Mouse (Mus musculus): ENCODE measurements around the gene Abcc6.

Gene Abcc6

GRCm38 (mm10) chr7:45929688-45930087, 100.4 kb downstream of the Abcc6 start:
- no peak for DNase-seq (ENCODE audit: low spot score)

GRCm38 (mm10) chr7:45928626-45929295, 101.3 kb downstream of the Abcc6 start:
- DNase-seq (ENCODE audit: low spot score) = no peak

GRCm38 (mm10) chr7:45924429-45924816, 105.7 kb downstream of the Abcc6 start:
- no peak for DNase-seq (ENCODE audit: low spot score)

GRCm38 (mm10) chr7:45923762-45924428, 106.2 kb downstream of the Abcc6 start, which contains the start of gene Ccdc114:
TSS of gene Ccdc114 (plus strand) at chr7:45924072.
- DNase-seq (ENCODE audit: low spot score) = peak; percentile 85

- DNase-seq (ENCODE audit: low spot score) = peak; percentile 93
Observed at GRCm38 (mm10) chr7:45922928-45923761, 107.0 kb downstream of the Abcc6 start.

- no peak for DNase-seq (ENCODE audit: low spot score)
Observed at GRCm38 (mm10) chr7:45921950-45922600, 108.0 kb downstream of the Abcc6 start.

GRCm38 (mm10) chr7:45921242-45921621, 108.9 kb downstream of the Abcc6 start, which contains the start of gene Emp3:
TSS of gene Emp3 (minus strand) at chr7:45921404.
- DNase-seq (ENCODE audit: low spot score) = no peak

GRCm38 (mm10) chr7:45920583-45921241, 109.4 kb downstream of the Abcc6 start:
- DNase-seq (ENCODE audit: low spot score) = no peak

GRCm38 (mm10) chr7:45919761-45920160, 110.3 kb downstream of the Abcc6 start:
- no peak for DNase-seq (ENCODE audit: low spot score)

- no peak for DNase-seq (ENCODE audit: low spot score)
Observed at GRCm38 (mm10) chr7:45919083-45919671, 110.9 kb downstream of the Abcc6 start.

- no peak for DNase-seq (ENCODE audit: low spot score)
Observed at GRCm38 (mm10) chr7:45917926-45918325, 112.2 kb downstream of the Abcc6 start.
